8 mouse cellular contexts compared by ENCODE assay signal in genomic region chrX:71311229-71311628, GRCm38 (mm10). TPM values are rescaled to one million over a fixed set of nuclear protein-coding genes. Genes with fewer than 3 reads are reported as not detected.
A peak's percentile ranks its signal among the peaks of the same experiment; 100 is the strongest.
DNase-seq lines count a peak whose midpoint lies in the region; ATAC-seq and TF ChIP-seq lines count a peak whose summit lies in the region.

No protein-coding gene starts in this region.

- no peak for TF ChIP-seq POLR2A in CH12.LX (IDR thresholded peaks at IDR 0.05; ENCODE audit: low read depth, low read length)
- no peak for TF ChIP-seq POLR2A in kidney, adult 2 months (IDR thresholded peaks at IDR 0.05; ENCODE audit: low read depth, low read length)

- no peaks in the 10 kb centered on the region for H3K79me2 ChIP-seq in CH12.LX (replicated peaks; ENCODE audit: control insufficient read depth, extremely low read depth, insufficient read depth, poor library complexity, severe bottlenecking)

- no peaks in the 10 kb centered on the region for H3K36me3 ChIP-seq in CH12.LX (replicated peaks in 1 of 2; ENCODE audit: control insufficient read depth in 1 of 2, insufficient read depth in 1 of 2, low read length in 1 of 2)
- no peaks in the 10 kb centered on the region for H3K36me3 ChIP-seq in forebrain, embryonic 13.5 days (ENCODE audit: poor library complexity, severe bottlenecking)
- H3K36me3 ChIP-seq in kidney, adult 2 months (ENCODE audit: control insufficient read depth, insufficient read depth, low read length): no peaks in the 10 kb centered on the region
- H3K36me3 ChIP-seq in limb, embryonic 11.5 days (ENCODE audit: control insufficient read depth, insufficient read depth, low read length): no peaks in the 10 kb centered on the region
- H3K36me3 ChIP-seq in neural tube, embryonic 14.5 days (ENCODE audit: control insufficient read depth, insufficient read depth, low read length): no peaks in the 10 kb centered on the region

- in situ Hi-C loops in CH12.LX (cut with MboI; ENCODE audit: low pct_ligation_motif_present, low pct_unique_long_range_greater_than_20kb, low sequenced_read_pairs): no loop called here

- H3K9me3 ChIP-seq in CH12.LX (replicated peaks; ENCODE audit: low read length): no peaks in the 10 kb centered on the region
- no peaks in the 10 kb centered on the region for H3K9me3 ChIP-seq in forebrain, embryonic 13.5 days (replicated peaks)
- H3K9me3 ChIP-seq in limb, embryonic 11.5 days (ENCODE audit: control insufficient read depth, low read length): no peaks in the 10 kb centered on the region
- no peaks in the 10 kb centered on the region for H3K9me3 ChIP-seq in neural tube, embryonic 14.5 days (ENCODE audit: control insufficient read depth, low read length)

- peak; percentile 69; the same call in 1 of the 2 replicates for ATAC-seq in forebrain, embryonic 13.5 days
- no peak for ATAC-seq in limb, embryonic 11.5 days (ENCODE audit: insufficient number of reproducible peaks, low FRiP score, low TSS enrichment, low read depth)
- ATAC-seq in neural tube, embryonic 14.5 days (ENCODE audit: low read depth): peak; percentile 75
- ATAC-seq in erythroid progenitor cell, adult 5-6 weeks (replicated peaks; ENCODE audit: low FRiP score, poor library complexity, severe bottlenecking): no peak

- peaks cover 0 to 3% of the 10 kb centered on the region in 2 experiments; a peak in 1 of 4 replicates for H3K4me1 ChIP-seq in CH12.LX (ENCODE audit: control insufficient read depth in 1 of 2, insufficient read depth in 2 of 2)
- no peaks in the 10 kb centered on the region for H3K4me1 ChIP-seq in forebrain, embryonic 13.5 days
- H3K4me1 ChIP-seq in kidney, adult 2 months (ENCODE audit: control insufficient read depth, insufficient read depth, low read length): no peaks in the 10 kb centered on the region
- H3K4me1 ChIP-seq in limb, embryonic 11.5 days (ENCODE audit: control insufficient read depth, insufficient read depth, low read length): no peaks in the 10 kb centered on the region
- no peaks in the 10 kb centered on the region for H3K4me1 ChIP-seq in neural tube, embryonic 14.5 days (ENCODE audit: control insufficient read depth, insufficient read depth, low read length)

- H3K4me2 ChIP-seq in CH12.LX (ENCODE audit: insufficient read depth, low read depth, poor library complexity, severe bottlenecking): no peak overlapping the region
- no peak overlapping the region for H3K4me2 ChIP-seq in forebrain, embryonic 13.5 days
- no peak overlapping the region for H3K4me2 ChIP-seq in limb, embryonic 11.5 days (ENCODE audit: low read depth, severe bottlenecking)
- H3K4me2 ChIP-seq in neural tube, embryonic 14.5 days (ENCODE audit: low read depth, low read length): no peak overlapping the region

- TF ChIP-seq CTCF in CH12.LX (conservative IDR thresholded peaks at IDR 0.05 in 1 of 2, IDR thresholded peaks at IDR 0.05 in 1 of 2; ENCODE audit: low read depth in 2 of 2, low read length in 2 of 2): peak; percentile 42 to 75; a peak in 3 of 4 replicates
- TF ChIP-seq CTCF in kidney, adult 2 months (conservative IDR thresholded peaks at IDR 0.05; ENCODE audit: insufficient read depth, insufficient read length, low read depth, low read length): peak; percentile 73

- H3K4me3 ChIP-seq in CH12.LX (replicated peaks in 1 of 3; ENCODE audit: low read depth in 2 of 3, low read length in 2 of 3, poor library complexity in 1 of 3): no peak overlapping the region
- no peak overlapping the region for H3K4me3 ChIP-seq in forebrain, embryonic 13.5 days
- H3K4me3 ChIP-seq in kidney, adult 2 months (ENCODE audit: insufficient read depth, low read depth, low read length): no peak overlapping the region
- no peak overlapping the region for H3K4me3 ChIP-seq in limb, embryonic 11.5 days (ENCODE audit: low read depth, low read length)
- H3K4me3 ChIP-seq in neural tube, embryonic 14.5 days (ENCODE audit: low read depth, low read length): no peak overlapping the region

- WGBS in forebrain, embryonic 13.5 days: 40% methylated on average over 8 of the region's 8 CpGs
- 15% methylated on average over 8 of the region's 8 CpGs for WGBS in kidney, adult 2 months
- 30% methylated on average over 8 of the region's 8 CpGs for WGBS in limb, embryonic 11.5 days
- WGBS in neural tube, embryonic 14.5 days: 29% methylated on average over 8 of the region's 8 CpGs

- DNase-seq in 416B (ENCODE audit: low read depth) (peak; percentile 48), CH12.LX (ENCODE audit: extremely low read depth) (peak; percentile 60)
- DNase-seq in brain, embryonic 18.5 days (ENCODE audit: low read depth, low spot score): peak; percentile 20
- DNase-seq in kidney, adult 2 months: peak; percentile 68
- DNase-seq in limb, embryonic 11.5 days (ENCODE audit: low spot score): peak; percentile 41

- no peaks in the 10 kb centered on the region for H3K27me3 ChIP-seq in CH12.LX (replicated peaks)
- no peaks in the 10 kb centered on the region for H3K27me3 ChIP-seq in forebrain, embryonic 13.5 days
- no peaks in the 10 kb centered on the region for H3K27me3 ChIP-seq in kidney, adult 2 months (replicated peaks; ENCODE audit: control insufficient read depth, insufficient read depth, low read length)
- H3K27me3 ChIP-seq in limb, embryonic 11.5 days (ENCODE audit: control insufficient read depth, insufficient read depth, low read length): no peaks in the 10 kb centered on the region
- no peaks in the 10 kb centered on the region for H3K27me3 ChIP-seq in neural tube, embryonic 14.5 days (ENCODE audit: control insufficient read depth, insufficient read depth, low read length)

- TF ChIP-seq RAD21 in CH12.LX (IDR thresholded peaks at IDR 0.05; ENCODE audit: low read depth, low read length): peak; percentile 80

- dilution Hi-C loops in CH12.LX (cut with MboI; ENCODE audit: extremely low pct_ligation_motif_present, extremely low pct_unique_long_range_greater_than_20kb, low sequenced_read_pairs): no loop called here

- TF ChIP-seq EP300 in CH12.LX (IDR thresholded peaks at IDR 0.05; ENCODE audit: low read length): no peak

- no peak overlapping the region for H3K9ac ChIP-seq in CH12.LX (ENCODE audit: insufficient read depth, low read depth)
- H3K9ac ChIP-seq in forebrain, embryonic 13.5 days: no peak overlapping the region
- no peak overlapping the region for H3K9ac ChIP-seq in limb, embryonic 11.5 days (ENCODE audit: low read length)
- no peak overlapping the region for H3K9ac ChIP-seq in neural tube, embryonic 14.5 days (replicated peaks; ENCODE audit: low read depth, low read length)

- H3K27ac ChIP-seq in CH12.LX (ENCODE audit: insufficient read depth, low read depth): no peak overlapping the region
- H3K27ac ChIP-seq in forebrain, embryonic 13.5 days: no peak overlapping the region
- no peak overlapping the region for H3K27ac ChIP-seq in kidney, adult 2 months (ENCODE audit: insufficient read depth, low read depth, low read length)
- H3K27ac ChIP-seq in limb, embryonic 11.5 days (replicated peaks; ENCODE audit: low read depth, low read length): no peak overlapping the region
- H3K27ac ChIP-seq in neural tube, embryonic 14.5 days (ENCODE audit: low read depth, low read length): no peak overlapping the region

TF ChIP-seq in CH12.LX, 34 proteins besides CTCF, POLR2A, EP300 and RAD21:
- TF ChIP-seq NRF1 (IDR thresholded peaks at IDR 0.05; ENCODE audit: low read depth, low read length): no peak
- no peak for TF ChIP-seq MYC (IDR thresholded peaks at IDR 0.05; ENCODE audit: low read depth, low read length)
- no peak for TF ChIP-seq JUN (IDR thresholded peaks at IDR 0.05; ENCODE audit: insufficient read depth, low read depth, low read length)
- TF ChIP-seq SMC3 (IDR thresholded peaks at IDR 0.05; ENCODE audit: low read depth, low read length): peak; percentile 76
- no peak for TF ChIP-seq ETS1 (conservative IDR thresholded peaks at IDR 0.05; ENCODE audit: low read depth, low read length)
TF ChIP-seq in CH12.LX: peak in this region for 1.

RNA-seq across cellular contexts. Expression of gene Mtmr1, which starts 53.3 kb away (rescaled TPM):
- total RNA-seq in CH12.LX (2012; rRNA removed): 17.2 and 17.5 TPM in 2 replicates
- total RNA-seq in CH12.LX (2014; rRNA removed): 35.3 and 43.4 TPM in 2 replicates
- 15.3 and 15.6 TPM in 2 replicates for polyA plus RNA-seq in CH12.LX (2012; ENCODE audit: insufficient read length, low read depth)
- polyA plus RNA-seq in forebrain, embryonic 13.5 days (2015; fragmentation: Nextera tagmentation; extraction: Ambion mirVana): 16.1 and 16.3 TPM in 2 replicates
- polyA plus RNA-seq in kidney, adult 2 months (2012; rRNA removed): 7.6 and 8.2 TPM in 2 replicates
- polyA plus RNA-seq in limb, embryonic 11.5 days (2014; fragmentation: Nextera tagmentation; extraction: Ambion mirVana): 7.1 and 8.9 TPM in 2 replicates
- polyA plus RNA-seq in neural tube, embryonic 14.5 days (2014; fragmentation: Nextera tagmentation; extraction: Ambion mirVana): 26.0 and 27.9 TPM in 2 replicates
- total RNA-seq in erythroid progenitor cell, adult 5-6 weeks (2015; ENCODE audit: low replicate concordance): 11.9 and 18.4 TPM in 2 replicates
- 11.6 and 19.3 TPM in 2 replicates for total RNA-seq in erythroid progenitor cell, adult 5-6 weeks (2017; ENCODE audit: low replicate concordance)

Comparison
In these comparisons a context has a peak if more than half of its experiments do, and no peak if none do; other contexts are left out.
1. ATAC-seq: peak in forebrain, embryonic 13.5 days (single experiment) and neural tube, embryonic 14.5 days (single experiment); none in limb, embryonic 11.5 days (single experiment) and erythroid progenitor cell, adult 5-6 weeks (single experiment).
2. Peak in every context shown above with its lines, with median percentiles within 50 percentile points of each other: DNase-seq.